In genomic region chr19:45302548-45303241, GRCm38 (mm10) we compare ENCODE assay signal across 8 mouse cellular contexts.
A peak's percentile ranks its signal among the peaks of the same experiment; 100 is the strongest.
DNase-seq lines count a peak whose midpoint lies in the region; ATAC-seq and TF ChIP-seq lines count a peak whose summit lies in the region.

No protein-coding gene starts in this region.

- peak overlapping the region; percentile 66; the same call in 1 of the 2 replicates for H3K9ac ChIP-seq in forebrain, embryonic 11.5 days (ENCODE audit: low read length)
- H3K9ac ChIP-seq in limb, embryonic 14.5 days (ENCODE audit: low read depth, low read length, severe bottlenecking): peak overlapping the region; percentile 59

- DNase-seq in kidney, adult 2 months: no peak
- no peak for DNase-seq in kidney, adult 8-10 months
- DNase-seq in forebrain, embryonic 11.5 days (ENCODE audit: low spot score): no peak
- no peak for DNase-seq in limb, embryonic 14.5 days (ENCODE audit: low spot score)
- DNase-seq in urinary bladder, postnatal 25 days (ENCODE audit: low spot score): no peak
- DNase-seq in testis, postnatal 14 days (ENCODE audit: low spot score): no peak

- peak overlapping the region; percentile 23; the same call in 1 of the 2 replicates for H3K4me3 ChIP-seq in kidney, adult 2 months (ENCODE audit: insufficient read depth, low read depth, low read length)
- peak overlapping the region; percentile 39; the same call in 1 of the 2 replicates for H3K4me3 ChIP-seq in brown adipose tissue, adult 24 weeks (ENCODE audit: insufficient read depth, low read depth, low read length)
- H3K4me3 ChIP-seq in forebrain, embryonic 11.5 days (ENCODE audit: low read depth, low read length): peak overlapping the region; percentile 50
- peak overlapping the region; percentile 58 for H3K4me3 ChIP-seq in limb, embryonic 14.5 days (replicated peaks; ENCODE audit: low read length)

- ATAC-seq in forebrain, embryonic 11.5 days (replicated peaks; ENCODE audit: low FRiP score): no peak; the same call in 1 of the 2 replicates
- no peak for ATAC-seq in limb, embryonic 14.5 days (ENCODE audit: low FRiP score, low read depth)
- ATAC-seq in erythroid progenitor cell, adult 5-6 weeks (replicated peaks; ENCODE audit: low FRiP score, poor library complexity, severe bottlenecking): no peak

- H3K27me3 ChIP-seq in kidney, adult 2 months (replicated peaks; ENCODE audit: control insufficient read depth, insufficient read depth, low read length): 0 out of 2 replicates have a peak, but pooled peaks cover 1% of the 10 kb centered on the region
- peaks cover 55% of the 10 kb centered on the region for H3K27me3 ChIP-seq in forebrain, embryonic 11.5 days (ENCODE audit: control insufficient read depth, insufficient read depth, low read length)
- H3K27me3 ChIP-seq in limb, embryonic 14.5 days (ENCODE audit: control insufficient read depth, insufficient read depth, low read length): peaks cover 38% of the 10 kb centered on the region

- H3K27ac ChIP-seq in kidney, adult 2 months (ENCODE audit: insufficient read depth, low read depth, low read length): no peak overlapping the region
- no peak overlapping the region for H3K27ac ChIP-seq in brown adipose tissue, adult 24 weeks (replicated peaks; ENCODE audit: low read depth, low read length)
- H3K27ac ChIP-seq in forebrain, embryonic 11.5 days (ENCODE audit: low read depth, low read length): peak overlapping the region; percentile 82; the same call in 1 of the 2 replicates
- H3K27ac ChIP-seq in limb, embryonic 14.5 days (replicated peaks; ENCODE audit: low read depth, low read length): no peak overlapping the region

- TF ChIP-seq POLR2A in kidney, adult 2 months (IDR thresholded peaks at IDR 0.05; ENCODE audit: low read depth, low read length): no peak
- no peak for TF ChIP-seq POLR2A in limb, embryonic 14.5 days (IDR thresholded peaks at IDR 0.05; ENCODE audit: borderline replicate concordance, extremely low read depth, insufficient read depth, insufficient read length)

- H3K36me3 ChIP-seq in kidney, adult 2 months (ENCODE audit: control insufficient read depth, insufficient read depth, low read length): no peaks in the 10 kb centered on the region
- no peaks in the 10 kb centered on the region for H3K36me3 ChIP-seq in forebrain, embryonic 11.5 days (ENCODE audit: control insufficient read depth, insufficient read depth, low read length)
- H3K36me3 ChIP-seq in limb, embryonic 14.5 days (ENCODE audit: control insufficient read depth, insufficient read depth, low read length): no peaks in the 10 kb centered on the region

- H3K4me2 ChIP-seq in forebrain, embryonic 11.5 days (ENCODE audit: low read depth, low read length, severe bottlenecking): peak overlapping the region; percentile 99
- peak overlapping the region; percentile 97 for H3K4me2 ChIP-seq in limb, embryonic 14.5 days (replicated peaks; ENCODE audit: low read depth, low read length, severe bottlenecking)

- no peaks in the 10 kb centered on the region for H3K9me3 ChIP-seq in forebrain, embryonic 11.5 days (ENCODE audit: control insufficient read depth, low read length)
- H3K9me3 ChIP-seq in limb, embryonic 14.5 days (ENCODE audit: control insufficient read depth, low read length): no peaks in the 10 kb centered on the region

- TF ChIP-seq CTCF in kidney, adult 2 months (conservative IDR thresholded peaks at IDR 0.05; ENCODE audit: insufficient read depth, insufficient read length, low read depth, low read length): no peak

- H3K4me1 ChIP-seq in kidney, adult 2 months (ENCODE audit: control insufficient read depth, insufficient read depth, low read length): no peaks in the 10 kb centered on the region
- no peaks in the 10 kb centered on the region for H3K4me1 ChIP-seq in brown adipose tissue, adult 24 weeks (ENCODE audit: control insufficient read depth, insufficient read depth, insufficient read length, low read length)
- peaks cover 8% of the 10 kb centered on the region; the same call in 1 of the 2 replicates for H3K4me1 ChIP-seq in forebrain, embryonic 11.5 days (replicated peaks; ENCODE audit: control insufficient read depth, insufficient read depth, low read length)
- H3K4me1 ChIP-seq in limb, embryonic 14.5 days (ENCODE audit: control insufficient read depth, insufficient read depth, low read length): peaks cover 14% of the 10 kb centered on the region

- WGBS in kidney, adult 2 months: 34% methylated on average over 16 of the region's 16 CpGs
- WGBS in forebrain, embryonic 11.5 days: 2% methylated on average over 16 of the region's 16 CpGs
- 5% methylated on average over 16 of the region's 16 CpGs for WGBS in limb, embryonic 14.5 days
